Mouse (Mus musculus) forebrain, embryonic 11.5 days (tissue): ENCODE measurements at regions not wholly inside any gene's neighbourhood (a gene's known extent, or its start where the extent isn't known, plus 50 kb on each side); places are given as distances from the start of the nearest gene placed in this dataset.
A peak's percentile ranks its signal among the peaks of the same experiment; 100 is the strongest.

Experiments used
- ATAC-seq: fragments of 200-750 bp; cut with Nextera tagmentation; replicated peaks from 2 replicates; pipeline ENCODE4 v1.8.0; 2017; ENCODE audit warnings: moderate TSS enrichment; ENCODE audit not compliant: low FRiP score
- DNase-seq: peaks from one replicate; pipeline ENCODE4 v3.0.0-alpha.2; 2017; ENCODE audit warnings: low spot score
- H3K27ac ChIP-seq: fragments of 300-500 bp; sonication (generic); 2 replicates; pipeline ENCODE4 v1.5.1; 2014; ENCODE audit warnings: low read depth, low read length
- H3K27me3 ChIP-seq: fragments of 300-500 bp; sonication (generic); 2 replicates; pipeline ENCODE4 v1.6.1; 2014; ENCODE audit warnings: mild to moderate bottlenecking, low read length, mixed read lengths; ENCODE audit not compliant: control insufficient read depth, insufficient read depth
- H3K36me3 ChIP-seq: fragments of 300-500 bp; sonication (generic); 2 replicates; pipeline ENCODE4 v1.6.1; 2014; ENCODE audit warnings: mild to moderate bottlenecking, low read length, moderate library complexity, mixed read lengths; ENCODE audit not compliant: control insufficient read depth, insufficient read depth
- H3K4me1 ChIP-seq: fragments of 300-500 bp; sonication (generic); replicated peaks from 2 replicates; pipeline ENCODE4 v1.6.1; 2014; ENCODE audit warnings: low read length, mixed read lengths; ENCODE audit not compliant: control insufficient read depth, insufficient read depth
- H3K4me2 ChIP-seq: fragments of 300-500 bp; sonication (generic); 2 replicates; pipeline ENCODE4 v1.6.1; 2014; ENCODE audit warnings: low read depth, mild to moderate bottlenecking, low read length, moderate library complexity, mixed read lengths; ENCODE audit not compliant: severe bottlenecking
- H3K4me3 ChIP-seq: fragments of 300-500 bp; sonication (generic); 2 replicates; pipeline ENCODE4 v1.5.1; 2014; ENCODE audit warnings: low read depth, low read length
- H3K9ac ChIP-seq: fragments of 300-500 bp; sonication (generic); 2 replicates; pipeline ENCODE4 v1.6.1; 2014; ENCODE audit warnings: low read length
- H3K9me3 ChIP-seq: fragments of 300-500 bp; sonication (generic); 2 replicates; pipeline ENCODE4 v1.6.1; 2016; ENCODE audit warnings: low read length, mixed read lengths; ENCODE audit not compliant: control insufficient read depth
- WGBS: fragments of 180-500 bp; shearing (Covaris S2); extraction: QIAGEN DNeasy Blood & Tissue Kit; methylation state at CpG from one replicate; pipeline ENCODE4 v1.1.7; 2014; 5-methylcytosine and 5-hydroxymethylcytosine counted together

- Histone ChIP-seq H3K27ac (no peak overlapping the region), H3K4me2 (no peak overlapping the region), H3K4me1 (no peaks in the 10 kb centered on the region), H3K4me3 (no peak overlapping the region), H3K9me3 (no peaks in the 10 kb centered on the region), H3K36me3 (no peaks in the 10 kb centered on the region), H3K27me3 (no peaks in the 10 kb centered on the region), H3K9ac (no peak overlapping the region)
- 43% methylated on average over 4 of the region's 4 CpGs for WGBS
- no peak for DNase-seq
- peak; percentile 74 for ATAC-seq
Measured at GRCm38 (mm10) chr14:97293109-97293508, 774.2 kb upstream of the Klhl1 start.

- Histone ChIP-seq H3K27ac (no peak overlapping the region), H3K27me3 (no peaks in the 10 kb centered on the region), H3K4me2 (no peak overlapping the region), H3K9ac (no peak overlapping the region), H3K4me1 (no peaks in the 10 kb centered on the region), H3K4me3 (no peak overlapping the region), H3K36me3 (no peaks in the 10 kb centered on the region), H3K9me3 (no peaks in the 10 kb centered on the region)
- ATAC-seq (no peak), DNase-seq (no peak)
Measured at GRCm38 (mm10) chr14:97287447-97287846, 768.5 kb upstream of the Klhl1 start.

- Histone ChIP-seq H3K4me3 (no peak overlapping the region), H3K36me3 (no peaks in the 10 kb centered on the region), H3K4me1 (no peaks in the 10 kb centered on the region), H3K4me2 (no peak overlapping the region), H3K9ac (no peak overlapping the region), H3K27ac (no peak overlapping the region), H3K27me3 (no peaks in the 10 kb centered on the region), H3K9me3 (no peaks in the 10 kb centered on the region)
- WGBS, result 56% methylated on average over 3 of the region's 3 CpGs
- ATAC-seq, result no peak
- no peak for DNase-seq
Measured at GRCm38 (mm10) chr14:97258461-97258860, 739.6 kb upstream of the Klhl1 start.
